Mouse (Mus musculus): Measurements from ENCODE around the gene Gm17416.

- no peak for TF ChIP-seq CTCF (IDR thresholded peaks at IDR 0.05; ENCODE audit: borderline replicate concordance, control insufficient read depth, extremely low read depth, insufficient read depth, low read length, poor library complexity)
- TF ChIP-seq POLR2A (IDR thresholded peaks at IDR 0.05; ENCODE audit: control insufficient read depth, extremely low read depth, insufficient read depth, low read length, poor library complexity) = no peak
Measured at GRCm38 (mm10) chr2:152569038-152569437, at the start of gene Gm17416.

Data from thymus, adult 2 months (tissue).